Mouse (Mus musculus) myocyte (in vitro differentiated cells): ENCODE results near the gene Il12rb2.

ENCODE experiments used
- POLR2A ChIP-seq: IDR thresholded peaks from one replicate; pipeline ENCODE4 v1.6.1; 2011; ENCODE audit warnings: low read depth, mild to moderate bottlenecking, control low read depth, moderate library complexity; ENCODE audit not compliant: insufficient read length
- TCF12 ChIP-seq: IDR thresholded peaks from one replicate; pipeline ENCODE4 v1.6.1; 2011; ENCODE audit warnings: mild to moderate bottlenecking, control low read depth; ENCODE audit not compliant: poor library complexity, insufficient read depth, severe bottlenecking
- USF1 ChIP-seq: IDR thresholded peaks from one replicate; pipeline ENCODE4 v1.6.1; 2011; ENCODE audit warnings: low read depth, mild to moderate bottlenecking, control low read depth, moderate library complexity

- TF ChIP-seq USF1 (no peak), POLR2A (no peak), TCF12 (no peak)
Observed at GRCm38 (mm10) chr6:67282897-67283296, 93.1 kb downstream of the Il12rb2 start.
